Mouse (Mus musculus): Measurements from ENCODE around the gene Fcrl6.

Gene Fcrl6

GRCm38 (mm10) chr1:172614654-172615053 is 12.3 kb upstream of the Fcrl6 start:
- DNase-seq (ENCODE audit: low spot score in 2 of 2), result no peak

- DNase-seq (ENCODE audit: low spot score in 2 of 2), result no peak
Observed at GRCm38 (mm10) chr1:172612745-172613144, 10.4 kb upstream of the Fcrl6 start.

- no peak for DNase-seq (ENCODE audit: low spot score in 2 of 2)
Observed at GRCm38 (mm10) chr1:172611304-172611703, 9.0 kb upstream of the Fcrl6 start.

GRCm38 (mm10) chr1:172594495-172594894 is 7.9 kb downstream of the Fcrl6 start:
- DNase-seq (ENCODE audit: low spot score in 2 of 2), result peak in 1 of 2 experiments; percentile 39

- no peak for DNase-seq (ENCODE audit: low spot score in 2 of 2)
Observed at GRCm38 (mm10) chr1:172593956-172594355, 8.4 kb downstream of the Fcrl6 start.

GRCm38 (mm10) chr1:172593321-172593720 is 9.0 kb downstream of the Fcrl6 start:
- no peak for DNase-seq (ENCODE audit: low spot score in 2 of 2)

GRCm38 (mm10) chr1:172590385-172590784 is 12.0 kb downstream of the Fcrl6 start, which contains the start of gene Slamf8:
Gene Slamf8, minus strand, starts transcription at chr1:172590568.
- DNase-seq (ENCODE audit: low spot score in 2 of 2), result peak in 1 of 2 experiments; percentile 41

- no peak for DNase-seq (ENCODE audit: low spot score in 2 of 2)
Observed at GRCm38 (mm10) chr1:172585612-172586567, 16.5 kb downstream of the Fcrl6 start.

GRCm38 (mm10) chr1:172585026-172585425 is 17.3 kb downstream of the Fcrl6 start:
- no peak for DNase-seq (ENCODE audit: low spot score in 2 of 2)

- no peak for DNase-seq (ENCODE audit: low spot score in 2 of 2)
Observed at GRCm38 (mm10) chr1:172584271-172584670, 18.1 kb downstream of the Fcrl6 start.

- DNase-seq (ENCODE audit: low spot score in 2 of 2), result no peak
Observed at GRCm38 (mm10) chr1:172582436-172582835, 19.9 kb downstream of the Fcrl6 start.

- DNase-seq (ENCODE audit: low spot score in 2 of 2), result no peak
Observed at GRCm38 (mm10) chr1:172580116-172580515, 22.2 kb downstream of the Fcrl6 start.

GRCm38 (mm10) chr1:172567758-172568157 is 34.6 kb downstream of the Fcrl6 start:
- DNase-seq (ENCODE audit: low spot score in 2 of 2), result no peak

- no peak for DNase-seq (ENCODE audit: low spot score in 2 of 2)
Observed at GRCm38 (mm10) chr1:172566131-172566530, 36.2 kb downstream of the Fcrl6 start.

- DNase-seq (ENCODE audit: low spot score in 2 of 2), result no peak
Observed at GRCm38 (mm10) chr1:172563465-172563828, 38.9 kb downstream of the Fcrl6 start.

GRCm38 (mm10) chr1:172562641-172563464 is 39.5 kb downstream of the Fcrl6 start:
- DNase-seq (ENCODE audit: low spot score in 2 of 2), result peak; percentile 26 to 41

- DNase-seq (ENCODE audit: low spot score in 2 of 2), result no peak
Observed at GRCm38 (mm10) chr1:172555638-172556037, 46.7 kb downstream of the Fcrl6 start, which contains the start of gene Vsig8. Gene Vsig8, plus strand, starts transcription at chr1:172555938.

GRCm38 (mm10) chr1:172552623-172553022 is 49.7 kb downstream of the Fcrl6 start:
- no peak for DNase-seq (ENCODE audit: low spot score in 2 of 2)

- no peak for DNase-seq (ENCODE audit: low spot score in 2 of 2)
Observed at GRCm38 (mm10) chr1:172551009-172551408, 51.3 kb downstream of the Fcrl6 start.

- peak; percentile 27 to 61 for DNase-seq (ENCODE audit: low spot score in 2 of 2)
Observed at GRCm38 (mm10) chr1:172550551-172550951, 51.8 kb downstream of the Fcrl6 start.

- DNase-seq (ENCODE audit: low spot score in 2 of 2), result no peak
Observed at GRCm38 (mm10) chr1:172549717-172550116, 52.6 kb downstream of the Fcrl6 start.

- DNase-seq (ENCODE audit: low spot score in 2 of 2), result no peak
Observed at GRCm38 (mm10) chr1:172549314-172549713, 53.0 kb downstream of the Fcrl6 start.
